Mouse (Mus musculus): Measurements from ENCODE around the gene Trnau1ap. TPM values are rescaled to one million over a fixed set of nuclear protein-coding genes. Genes with fewer than 3 reads are reported as not detected.
"Not testable (repeated sequence)": the region's sequence is repeated elsewhere in the genome, so short reads cannot be mapped to it uniquely, and the experiment has no call there.

Gene Trnau1ap
- polyA plus RNA-seq, 1 experiment = 23.1 TPM

- peaks cover 7% of the 10 kb centered on the region for H3K36me3 ChIP-seq (ENCODE audit: control insufficient read depth, insufficient read depth, low read length)
- peaks cover 25% of the 10 kb centered on the region for H3K4me1 ChIP-seq (replicated peaks; ENCODE audit: control insufficient read depth, insufficient read depth, low read length)
- WGBS = 28% methylated on average over 8 of the region's 8 CpGs
- no peak overlapping the region for H3K4me3 ChIP-seq (ENCODE audit: control insufficient read depth, insufficient read depth, low read length)
- H3K27ac ChIP-seq (ENCODE audit: control insufficient read depth, insufficient read depth, low read length) = no peak overlapping the region
- no peaks in the 10 kb centered on the region for H3K27me3 ChIP-seq (ENCODE audit: control insufficient read depth, insufficient read depth, low read length)
- TF ChIP-seq CTCF (IDR thresholded peaks at IDR 0.05; ENCODE audit: borderline replicate concordance, control insufficient read depth, extremely low read depth, insufficient read depth, low read length, poor library complexity) = no peak
- TF ChIP-seq POLR2A (IDR thresholded peaks at IDR 0.05; ENCODE audit: control insufficient read depth, extremely low read depth, insufficient read depth, low read length, poor library complexity) = no peak
- DNase-seq = no peak
Observed at GRCm38 (mm10) chr4:132305276-132305675, 24.1 kb downstream of the Trnau1ap start.

- WGBS = 67% methylated on average over 6 of the region's 6 CpGs
- H3K4me3 ChIP-seq (ENCODE audit: control insufficient read depth, insufficient read depth, low read length); H3K27ac ChIP-seq (ENCODE audit: control insufficient read depth, insufficient read depth, low read length); H3K36me3 ChIP-seq (ENCODE audit: control insufficient read depth, insufficient read depth, low read length); DNase-seq; H3K27me3 ChIP-seq (ENCODE audit: control insufficient read depth, insufficient read depth, low read length): not testable (repeated sequence)
- H3K4me1 ChIP-seq (replicated peaks; ENCODE audit: control insufficient read depth, insufficient read depth, low read length) = peaks cover 17% of the 10 kb centered on the region
Observed at GRCm38 (mm10) chr4:132303484-132303883, 25.9 kb downstream of the Trnau1ap start.

GRCm38 (mm10) chr4:132302939-132303479 is 26.3 kb downstream of the Trnau1ap start, which contains the start of gene Rab42:
Gene Rab42, minus strand, starts transcription at chr4:132303385.
- TF ChIP-seq POLR2A (IDR thresholded peaks at IDR 0.05; ENCODE audit: control insufficient read depth, extremely low read depth, insufficient read depth, low read length, poor library complexity) (no peak), CTCF (IDR thresholded peaks at IDR 0.05; ENCODE audit: borderline replicate concordance, control insufficient read depth, extremely low read depth, insufficient read depth, low read length, poor library complexity) (no peak)
- Histone ChIP-seq H3K4me1 (replicated peaks; ENCODE audit: control insufficient read depth, insufficient read depth, low read length) (peaks cover 17% of the 10 kb centered on the region), H3K4me3 (ENCODE audit: control insufficient read depth, insufficient read depth, low read length) (peak within 1 kb of the TSS; percentile 49), H3K27me3 (ENCODE audit: control insufficient read depth, insufficient read depth, low read length) (no peaks in the 10 kb centered on the region), H3K27ac (ENCODE audit: control insufficient read depth, insufficient read depth, low read length) (peak within 1 kb of the TSS; percentile 6; the same call in 1 of the 2 replicates), H3K36me3 (ENCODE audit: control insufficient read depth, insufficient read depth, low read length) (no peaks in the 10 kb centered on the region)
- WGBS = 2% methylated on average over 31 of the region's 31 CpGs
- DNase-seq = peak; percentile 49

- TF ChIP-seq CTCF (IDR thresholded peaks at IDR 0.05; ENCODE audit: borderline replicate concordance, control insufficient read depth, extremely low read depth, insufficient read depth, low read length, poor library complexity) (no peak), POLR2A (IDR thresholded peaks at IDR 0.05; ENCODE audit: control insufficient read depth, extremely low read depth, insufficient read depth, low read length, poor library complexity) (no peak)
- no peaks in the 10 kb centered on the region for H3K27me3 ChIP-seq (ENCODE audit: control insufficient read depth, insufficient read depth, low read length)
- peaks cover 17% of the 10 kb centered on the region for H3K4me1 ChIP-seq (replicated peaks; ENCODE audit: control insufficient read depth, insufficient read depth, low read length)
- DNase-seq = no peak
- no peaks in the 10 kb centered on the region for H3K36me3 ChIP-seq (ENCODE audit: control insufficient read depth, insufficient read depth, low read length)
- peak overlapping the region; percentile 49 for H3K4me3 ChIP-seq (ENCODE audit: control insufficient read depth, insufficient read depth, low read length)
- WGBS = 56% methylated on average over 16 of the region's 16 CpGs
- H3K27ac ChIP-seq (ENCODE audit: control insufficient read depth, insufficient read depth, low read length) = peak overlapping the region; percentile 6; the same call in 1 of the 2 replicates
Observed at GRCm38 (mm10) chr4:132301965-132302938, 27.1 kb downstream of the Trnau1ap start.

- H3K4me3 ChIP-seq (ENCODE audit: control insufficient read depth, insufficient read depth, low read length) = no peak overlapping the region
- no peak for DNase-seq
- no peak overlapping the region for H3K27ac ChIP-seq (ENCODE audit: control insufficient read depth, insufficient read depth, low read length)
- TF ChIP-seq CTCF (IDR thresholded peaks at IDR 0.05; ENCODE audit: borderline replicate concordance, control insufficient read depth, extremely low read depth, insufficient read depth, low read length, poor library complexity) = no peak
- 95% methylated on average over 6 of the region's 6 CpGs for WGBS
- no peaks in the 10 kb centered on the region for H3K36me3 ChIP-seq (ENCODE audit: control insufficient read depth, insufficient read depth, low read length)
- H3K27me3 ChIP-seq (ENCODE audit: control insufficient read depth, insufficient read depth, low read length) = no peaks in the 10 kb centered on the region
- peaks cover 17% of the 10 kb centered on the region for H3K4me1 ChIP-seq (replicated peaks; ENCODE audit: control insufficient read depth, insufficient read depth, low read length)
Observed at GRCm38 (mm10) chr4:132301486-132301885, 27.9 kb downstream of the Trnau1ap start.

GRCm38 (mm10) chr4:132299849-132300248 is 29.5 kb downstream of the Trnau1ap start:
- H3K36me3 ChIP-seq (ENCODE audit: control insufficient read depth, insufficient read depth, low read length) = no peaks in the 10 kb centered on the region
- H3K27me3 ChIP-seq (ENCODE audit: control insufficient read depth, insufficient read depth, low read length) = no peaks in the 10 kb centered on the region
- H3K4me3 ChIP-seq (ENCODE audit: control insufficient read depth, insufficient read depth, low read length) = no peak overlapping the region
- H3K27ac ChIP-seq (ENCODE audit: control insufficient read depth, insufficient read depth, low read length) = no peak overlapping the region
- DNase-seq = no peak
- TF ChIP-seq CTCF (IDR thresholded peaks at IDR 0.05; ENCODE audit: borderline replicate concordance, control insufficient read depth, extremely low read depth, insufficient read depth, low read length, poor library complexity) = no peak
- no peak for TF ChIP-seq POLR2A (IDR thresholded peaks at IDR 0.05; ENCODE audit: control insufficient read depth, extremely low read depth, insufficient read depth, low read length, poor library complexity)
- WGBS = 96% methylated on average over 1 of the region's 1 CpGs
- peaks cover 9% of the 10 kb centered on the region for H3K4me1 ChIP-seq (replicated peaks; ENCODE audit: control insufficient read depth, insufficient read depth, low read length)
